Mouse (Mus musculus) heart, embryonic 14.5 days (tissue): ENCODE results near the gene Tmem181a. TPM values are rescaled to one million over a fixed set of nuclear protein-coding genes. Genes with fewer than 3 reads are reported as not detected.
A peak's percentile ranks its signal among the peaks of the same experiment; 100 is the strongest.
"Not testable (repeated sequence)": the region's sequence is repeated elsewhere in the genome, so short reads cannot be mapped to it uniquely, and the experiment has no call there.

Experiments
- ATAC-seq: fragments of 200-750 bp; cut with Nextera tagmentation; 2 replicates; pipeline ENCODE4 v1.8.0; 2017; ENCODE audit warnings: low read depth, moderate TSS enrichment; ENCODE audit not compliant: insufficient number of reproducible peaks, insufficient read depth, low FRiP score
- H3K27ac ChIP-seq, 2 experiments: fragments of 200-500 bp in 1 of 2; fragments of 300-500 bp in 1 of 2; sonication (generic) in 1 of 2; replicated peaks in 1 of 2; 2 replicates each; pipeline ENCODE4 v1.5.1; 2012 to 2014; ENCODE audit warnings: low read depth in 2 of 2, low read length in 2 of 2, control low read depth in 1 of 2, mild to moderate bottlenecking in 1 of 2, mixed read lengths in 1 of 2; ENCODE audit not compliant: control insufficient read depth in 1 of 2, insufficient read depth in 1 of 2
- H3K27me3 ChIP-seq: fragments of 300-500 bp; sonication (generic); 2 replicates; pipeline ENCODE4 v1.6.1; 2014; ENCODE audit warnings: mild to moderate bottlenecking, low read length, control low read depth; ENCODE audit not compliant: control insufficient read depth, insufficient read depth
- H3K36me3 ChIP-seq: fragments of 300-500 bp; sonication (generic); 2 replicates; pipeline ENCODE4 v1.6.1; 2014; ENCODE audit warnings: mild to moderate bottlenecking, control low read depth, low read length, mixed read lengths; ENCODE audit not compliant: control insufficient read depth, insufficient read depth
- H3K4me1 ChIP-seq, 2 experiments: fragments of 200-500 bp in 1 of 2; fragments of 300-500 bp in 1 of 2; sonication (generic) in 1 of 2; 2 replicates each; pipeline ENCODE4 v1.6.1; 2012 to 2014; ENCODE audit warnings: low read length in 2 of 2, control low read depth in 1 of 2, mixed read lengths in 1 of 2; ENCODE audit not compliant: control insufficient read depth in 2 of 2, insufficient read depth in 2 of 2
- H3K4me2 ChIP-seq: fragments of 300-500 bp; sonication (generic); 2 replicates; pipeline ENCODE4 v1.6.1; 2014; ENCODE audit warnings: mild to moderate bottlenecking, low read length
- H3K4me3 ChIP-seq, 2 experiments: fragments of 200-500 bp in 1 of 2; fragments of 300-500 bp in 1 of 2; sonication (generic) in 1 of 2; 2 replicates each; pipeline ENCODE4 v1.5.1; 2012 to 2014; ENCODE audit warnings: low read length in 2 of 2, mild to moderate bottlenecking in 2 of 2, control low read depth in 1 of 2, low read depth in 1 of 2, moderate library complexity in 1 of 2; ENCODE audit not compliant: control insufficient read depth in 1 of 2, insufficient read depth in 1 of 2
- H3K9ac ChIP-seq: fragments of 300-500 bp; sonication (generic); 2 replicates; pipeline ENCODE4 v1.6.1; 2014; ENCODE audit warnings: mild to moderate bottlenecking, low read length
- H3K9me3 ChIP-seq: fragments of 300-500 bp; sonication (generic); 2 replicates; pipeline ENCODE4 v1.6.1; 2016; ENCODE audit warnings: low read length, control low read depth; ENCODE audit not compliant: control insufficient read depth
- WGBS: fragments of 180-500 bp; shearing (Covaris S2); extraction: QIAGEN DNeasy Blood & Tissue Kit; methylation state at CpG from one replicate; pipeline ENCODE4 v1.1.7; 2014; 5-methylcytosine and 5-hydroxymethylcytosine counted together
- polyA plus RNA-seq: library from polyadenylated mRNA; unstranded; fragments of >200 nt; fragmentation: Nextera tagmentation; extraction: Ambion mirVana; gene quantifications from 2 replicates; pipeline ENCODE4 v1.2.1, GENCODE M21; 2014

Gene Tmem181a
- polyA plus RNA-seq, result 18.6 and 18.8 TPM in 2 replicates

DNA sequence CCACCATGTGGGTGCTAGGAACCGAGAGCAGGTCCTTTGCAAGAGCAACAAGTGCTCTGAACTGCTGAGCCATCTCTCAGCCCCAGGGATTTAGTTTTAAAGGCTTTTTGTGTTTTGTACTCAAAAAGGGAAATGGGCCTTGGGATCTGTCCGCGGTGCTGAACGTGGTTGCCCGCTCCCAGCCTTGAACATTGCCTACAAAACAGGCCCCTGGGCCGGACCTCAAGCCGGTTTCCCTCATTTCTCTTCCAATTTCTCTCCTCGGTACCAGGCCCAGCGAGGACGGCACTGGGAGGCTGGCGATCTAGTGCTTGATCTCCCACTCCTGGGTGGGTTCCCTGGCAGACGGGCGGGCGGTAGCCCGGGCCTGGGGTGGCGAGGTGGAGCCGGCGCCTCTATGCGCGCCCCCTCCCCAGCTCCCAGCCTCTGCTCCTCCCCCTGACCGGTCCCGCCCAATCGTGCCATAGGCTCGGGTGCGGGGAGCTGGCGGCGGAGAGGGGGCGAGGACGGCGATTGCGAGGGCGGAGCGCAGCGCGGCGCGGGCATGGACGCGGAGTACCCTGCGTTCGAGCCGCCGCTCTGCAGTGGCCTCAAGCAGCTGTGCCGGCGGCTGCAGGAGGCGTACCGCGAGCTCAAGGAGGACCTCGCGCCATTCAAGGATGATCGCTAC, at the start of gene Tmem181a:
Gene Tmem181a, plus strand, starts transcription at position 461 of the 670 bp plus-strand sequence.
- H3K4me2 ChIP-seq, result peak within 1 kb of the TSS; percentile 27; the same call in 1 of the 2 replicates
- WGBS, result 0% methylated on average over 9 of the region's 51 CpGs
- H3K4me1 ChIP-seq, H3K4me3 ChIP-seq, H3K27me3 ChIP-seq, H3K9me3 ChIP-seq, ATAC-seq, H3K27ac ChIP-seq, H3K9ac ChIP-seq, H3K36me3 ChIP-seq: not testable (repeated sequence)

GRCm38 (mm10) chr17:6211721-6212120, 44.9 kb upstream of the Tmem181a start:
- Histone ChIP-seq H3K36me3 (peaks cover 47% of the 10 kb centered on the region), H3K4me3 (no peak overlapping the region), H3K4me2 (no peak overlapping the region), H3K4me1 (peaks cover 5 to 32% of the 10 kb centered on the region in 2 experiments), H3K9me3 (no peaks in the 10 kb centered on the region), H3K27ac (peak overlapping the region in 1 of 2 experiments; percentile 62; a peak in 2 of 4 replicates), H3K9ac (no peak overlapping the region), H3K27me3 (no peaks in the 10 kb centered on the region)
- no peak for ATAC-seq
- WGBS, result 57% methylated on average over 1 of the region's 1 CpGs

DNA sequence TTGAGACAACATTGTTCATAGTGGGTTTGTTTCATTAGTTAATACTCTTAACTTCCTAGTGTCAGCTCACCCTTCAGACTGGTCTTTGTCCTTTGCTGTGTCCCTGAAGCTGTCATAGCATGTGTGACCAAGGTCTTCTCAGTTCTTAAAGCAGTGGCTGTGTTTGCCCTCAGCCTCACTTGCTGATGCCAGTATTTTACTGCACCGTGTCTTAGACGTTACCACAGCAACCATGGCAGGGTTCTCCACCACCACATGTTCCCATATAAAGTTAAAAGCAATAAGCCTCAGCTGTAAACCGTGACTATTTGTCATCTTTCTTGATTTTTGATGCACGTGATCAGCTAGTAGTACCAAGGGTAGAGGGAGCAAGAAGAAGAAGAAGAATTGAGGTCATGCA, 41.0 kb upstream of the Tmem181a start:
- no peak overlapping the region for H3K4me2 ChIP-seq
- WGBS, result 79% methylated on average over 4 of the region's 4 CpGs
- H3K9me3 ChIP-seq, result no peaks in the 10 kb centered on the region
- peak overlapping the region; percentile 36; the same call in 1 of the 2 replicates for H3K9ac ChIP-seq
- H3K4me3 ChIP-seq, result no peak overlapping the region
- peaks cover 33% of the 10 kb centered on the region for H3K36me3 ChIP-seq
- ATAC-seq, result no peak
- H3K27me3 ChIP-seq, result no peaks in the 10 kb centered on the region
- peak overlapping the region; percentile 71 to 78 for H3K27ac ChIP-seq
- peaks cover 8 to 34% of the 10 kb centered on the region in 2 experiments for H3K4me1 ChIP-seq

GRCm38 (mm10) chr17:6216514-6216913, 40.1 kb upstream of the Tmem181a start:
- peaks cover 6 to 25% of the 10 kb centered on the region in 2 experiments for H3K4me1 ChIP-seq
- WGBS, result 68% methylated on average over 10 of the region's 10 CpGs
- H3K9me3 ChIP-seq, result no peaks in the 10 kb centered on the region
- H3K27ac ChIP-seq, result peak overlapping the region; percentile 71 to 78
- H3K4me3 ChIP-seq, result no peak overlapping the region
- ATAC-seq, result peak; percentile 61
- H3K36me3 ChIP-seq, result peaks cover 32% of the 10 kb centered on the region
- H3K27me3 ChIP-seq, result no peaks in the 10 kb centered on the region
- no peak overlapping the region; the same call in 1 of the 2 replicates for H3K9ac ChIP-seq
- no peak overlapping the region for H3K4me2 ChIP-seq

DNA sequence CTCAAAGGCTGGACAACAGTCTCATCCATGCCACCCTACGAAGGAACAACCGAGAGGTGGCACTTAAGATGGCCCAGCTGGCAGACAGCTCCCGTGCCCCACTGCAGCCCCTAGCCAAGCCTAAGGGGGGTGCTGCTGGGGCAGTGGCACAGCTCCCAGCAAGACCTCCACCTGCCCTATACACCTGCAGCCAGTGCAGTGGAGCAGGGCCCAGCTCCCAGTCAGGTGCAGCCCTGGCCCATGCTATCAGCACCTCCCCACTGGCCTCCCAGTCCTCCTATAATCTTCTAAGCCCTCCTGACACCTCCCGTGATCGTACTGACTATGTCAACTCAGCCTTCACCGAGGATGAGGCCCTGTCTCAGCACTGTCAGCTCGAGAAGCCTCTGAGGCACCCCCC, 24.0 kb upstream of the Tmem181a start:
- not testable (repeated sequence) for ATAC-seq, H3K9ac ChIP-seq, H3K4me2 ChIP-seq, H3K4me3 ChIP-seq, H3K36me3 ChIP-seq, H3K27me3 ChIP-seq, H3K4me1 ChIP-seq, H3K27ac ChIP-seq, H3K9me3 ChIP-seq
- WGBS, result no CpG with 5 or more reads among the region's 7 CpGs

GRCm38 (mm10) chr17:6251298-6251697, 5.4 kb upstream of the Tmem181a start:
- H3K9ac ChIP-seq, H3K27me3 ChIP-seq, H3K4me1 ChIP-seq, H3K4me3 ChIP-seq, H3K4me2 ChIP-seq, H3K36me3 ChIP-seq, ATAC-seq, H3K9me3 ChIP-seq, H3K27ac ChIP-seq: not testable (repeated sequence)
- WGBS, result 83% methylated on average over 1 of the region's 1 CpGs

DNA sequence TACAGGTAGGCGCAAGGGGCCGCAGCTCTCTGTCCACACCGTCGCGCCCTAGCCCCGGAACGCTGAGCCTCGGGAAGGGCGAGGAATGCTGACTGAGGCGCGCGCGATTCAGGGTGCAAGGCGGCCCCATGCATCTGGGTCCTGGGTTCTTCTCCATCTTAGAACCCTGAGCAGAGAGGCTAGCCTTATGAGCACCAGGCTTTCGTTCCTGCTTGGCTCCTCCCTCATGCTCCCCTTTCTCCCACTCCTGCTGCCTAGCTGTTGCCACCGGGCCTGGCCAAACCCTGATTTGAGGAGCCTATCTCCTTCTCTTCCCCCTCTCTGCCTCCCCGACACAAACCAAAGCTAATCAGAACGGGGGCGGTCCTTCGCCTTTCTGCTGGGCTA, 403 bp downstream of the Tmem181a start:
- H3K9ac ChIP-seq, H3K27me3 ChIP-seq, H3K27ac ChIP-seq, H3K4me1 ChIP-seq, H3K9me3 ChIP-seq, H3K4me3 ChIP-seq, H3K36me3 ChIP-seq, ATAC-seq: not testable (repeated sequence)
- WGBS, result 1% methylated on average over 11 of the region's 20 CpGs
- H3K4me2 ChIP-seq, result peak overlapping the region; percentile 27; the same call in 1 of the 2 replicates
